Mouse (Mus musculus): Measurements from ENCODE around the gene Kazald1. TPM values are rescaled to one million over a fixed set of nuclear protein-coding genes. Genes with fewer than 3 reads are reported as not detected.

Kazald1 gene
- total RNA-seq, 2 experiments from 2014 or later, result 1.9 to 2.2 TPM

DNA sequence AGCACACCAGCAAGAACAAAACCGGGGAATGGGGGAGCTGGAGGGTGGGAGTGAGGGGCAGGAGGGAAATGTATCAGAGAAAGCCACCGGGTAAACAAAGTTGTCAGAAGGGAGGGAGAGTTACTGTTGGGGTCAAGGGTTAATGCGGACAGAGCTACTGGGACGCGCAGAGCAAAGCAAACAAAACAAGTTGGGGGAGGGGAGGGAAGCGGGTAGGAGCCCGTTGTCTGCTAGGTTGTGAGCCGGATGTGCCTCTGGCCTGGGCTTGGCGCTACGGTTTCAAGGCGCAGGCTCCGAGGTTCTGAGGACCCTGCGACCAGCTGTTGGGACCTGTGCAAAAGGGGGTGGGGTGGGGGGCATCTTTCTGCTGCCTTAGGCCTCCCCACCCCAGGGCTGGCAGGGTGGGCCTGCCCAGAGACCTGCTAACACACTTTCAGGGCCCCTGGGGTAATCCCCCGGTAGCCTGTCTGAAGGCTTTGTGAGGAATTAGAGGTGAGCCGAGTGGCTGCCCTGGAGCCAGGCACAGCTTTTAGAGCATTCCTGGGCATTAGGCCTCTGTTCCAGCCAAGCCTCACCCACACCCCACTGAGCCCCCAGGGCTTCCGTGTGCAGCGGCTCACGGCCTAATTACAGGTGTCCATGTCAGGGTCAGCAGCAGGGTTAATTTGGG is 38.9 kb downstream of the Kazald1 start:
- DNase-seq (ENCODE audit: low spot score in 2 of 2), result no peak
- intact Hi-C loops (cut with DNase I), result no loop called here

- DNase-seq (ENCODE audit: low spot score in 2 of 2), result no peak
- intact Hi-C loops (cut with DNase I), result no loop called here
Observed at GRCm38 (mm10) chr19:45114772-45115171, 39.7 kb downstream of the Kazald1 start.

- peak; percentile 9 to 46 for DNase-seq (ENCODE audit: low spot score in 2 of 2)
- intact Hi-C loops (cut with DNase I), result loop anchor here (1.0 kb wide), 1 partner anchor 45 kb away; no protein-coding TSS in a partner anchor
Observed at GRCm38 (mm10) chr19:45116798-45117197, 41.8 kb downstream of the Kazald1 start.

Other genes with a start within 250 kb of the Kazald1 start
- 10 to 100 TPM; 35.9 to 38.6 TPM for gene Slf2, start 144.1 kb upstream of the Kazald1 start, total RNA-seq (2021)
- 10 to 100 TPM; 19.7 to 21.6 TPM for gene Sema4g, start 86.1 kb upstream of the Kazald1 start, total RNA-seq (2021)
- gene Twnk, start 69.6 kb upstream of the Kazald1 start, total RNA-seq (2021), result 10 to 100 TPM; 14.0 to 15.7 TPM
- gene Mrpl43, start 68.8 kb upstream of the Kazald1 start, total RNA-seq (2021), result 10 to 100 TPM; 40.2 to 44.2 TPM
- gene Lzts2, start 60.8 kb upstream of the Kazald1 start, total RNA-seq (2021), result 10 to 100 TPM; 30.8 to 32.2 TPM
- gene Pdzd7, start 29.5 kb upstream of the Kazald1 start, total RNA-seq (2021), result 1 to 10 TPM; 4.2 to 4.6 TPM
- 100 to 1,000 TPM; 107 to 129 TPM for gene Sfxn3, start 27.7 kb upstream of the Kazald1 start, total RNA-seq (2021)
- gene Tlx1, start 75.4 kb downstream of the Kazald1 start, total RNA-seq (2021), result not detected
- gene Lbx1, start 160.6 kb downstream of the Kazald1 start, total RNA-seq (2021), result not detected